8 mouse cellular contexts compared by ENCODE assay signal in the genomic region with DNA sequence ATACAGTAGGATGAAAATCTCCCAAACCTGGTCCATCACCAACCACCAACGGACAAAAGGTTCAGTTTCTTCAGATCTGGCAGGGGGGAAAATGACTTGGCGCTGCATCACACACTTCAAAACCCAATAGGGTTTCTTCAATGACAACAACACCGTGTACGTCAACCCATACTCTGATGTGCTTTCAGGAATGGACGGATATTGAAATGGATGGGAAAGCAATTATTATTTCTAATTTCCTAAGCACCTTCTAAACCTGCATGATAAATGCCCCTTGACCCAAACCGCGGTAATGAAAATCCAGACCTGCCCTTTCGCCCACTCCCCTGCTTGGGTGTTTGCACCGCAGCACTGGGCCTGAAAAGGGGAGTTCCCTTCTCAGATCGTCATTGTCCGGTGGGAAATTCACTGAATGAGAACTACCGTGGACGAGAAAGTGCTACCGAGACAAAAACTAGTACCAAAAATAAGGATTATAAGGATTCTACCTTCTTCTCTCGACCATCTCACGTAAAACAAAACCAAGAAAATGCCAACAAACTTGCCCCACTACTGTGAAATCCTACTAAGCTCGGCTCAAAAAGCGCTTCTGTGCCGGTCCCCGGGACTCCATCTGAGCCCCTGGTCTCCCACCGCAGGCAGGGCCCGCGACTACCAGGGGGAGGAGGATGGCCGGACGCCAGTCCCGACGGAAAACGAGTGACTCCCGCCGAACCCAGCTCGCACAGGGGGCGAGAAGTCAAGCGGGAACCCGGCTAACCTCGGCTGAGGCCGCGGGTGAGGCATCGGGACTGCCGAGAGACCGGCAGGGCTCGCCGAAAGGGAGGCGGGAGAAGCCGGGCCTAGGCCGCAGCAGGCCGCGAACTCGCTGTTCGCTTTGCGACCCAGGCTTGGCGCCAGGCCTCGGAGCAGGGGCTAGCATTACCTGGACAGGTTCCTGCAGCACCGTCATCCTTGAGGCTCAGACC. TPM values are rescaled to one million over a fixed set of nuclear protein-coding genes. Genes with fewer than 3 reads are reported as not detected.
DNase-seq lines count a peak whose midpoint lies in the region; ATAC-seq and TF ChIP-seq lines count a peak whose summit lies in the region.

No protein-coding gene starts in this region.

- H3K4me2 ChIP-seq in heart, embryonic 12.5 days = peak overlapping the region; percentile 79
- peak overlapping the region; percentile 78 for H3K4me2 ChIP-seq in kidney, postnatal 0 days (ENCODE audit: low read length)

- H3K36me3 ChIP-seq in heart, embryonic 12.5 days = 0 out of 2 replicates have a peak, but pooled peaks cover 7% of the 10 kb centered on the region
- H3K36me3 ChIP-seq in kidney, postnatal 0 days (ENCODE audit: insufficient read depth, low read length) = no peaks in the 10 kb centered on the region

- H3K9me3 ChIP-seq in heart, embryonic 12.5 days (replicated peaks) = no peaks in the 10 kb centered on the region
- H3K9me3 ChIP-seq in kidney, postnatal 0 days (replicated peaks; ENCODE audit: low read length) = no peaks in the 10 kb centered on the region

- peak overlapping the region; percentile 98 for H3K9ac ChIP-seq in heart, embryonic 12.5 days
- H3K9ac ChIP-seq in kidney, postnatal 0 days (ENCODE audit: low read depth, low read length) = peak overlapping the region; percentile 99

- no peak; the same call in 1 of the 2 replicates for TF ChIP-seq CTCF in kidney, postnatal 0 days (IDR thresholded peaks at IDR 0.05; ENCODE audit: low read depth)

- peak; percentile 38 for DNase-seq in urinary bladder, postnatal 10 days (ENCODE audit: low spot score)
- no peak for DNase-seq in urinary bladder, adult 2 months (ENCODE audit: low spot score)
- DNase-seq in embryo, embryonic 11 days = peak; percentile 52
- DNase-seq in kidney, postnatal 0 days (ENCODE audit: low spot score) = peak; percentile 78
- peak; percentile 70 for DNase-seq in lung, postnatal 25 days (ENCODE audit: low spot score)
- peak; percentile 50 for DNase-seq in retina, embryonic 14.5 days (ENCODE audit: low spot score)
- no peak for DNase-seq in layer of hippocampus, adult 8-10 months (ENCODE audit: low spot score in 2 of 2)

- ATAC-seq in heart, embryonic 12.5 days (ENCODE audit: insufficient number of reproducible peaks, low FRiP score) = peak; percentile 83
- ATAC-seq in kidney, postnatal 0 days (replicated peaks; ENCODE audit: low FRiP score, low read depth) = peak; percentile 79

- peak overlapping the region; percentile 93 for H3K27ac ChIP-seq in heart, embryonic 12.5 days (ENCODE audit: poor library complexity, severe bottlenecking)
- H3K27ac ChIP-seq in kidney, postnatal 0 days = peak overlapping the region; percentile 96

- under 1% methylated on average over 53 of the region's 53 CpGs for WGBS in heart, embryonic 12.5 days
- WGBS in kidney, postnatal 0 days = under 1% methylated on average over 53 of the region's 53 CpGs

- no peaks in the 10 kb centered on the region for H3K27me3 ChIP-seq in heart, embryonic 12.5 days (replicated peaks)
- H3K27me3 ChIP-seq in kidney, postnatal 0 days (ENCODE audit: insufficient read depth, low read length) = no peaks in the 10 kb centered on the region

- peaks cover 27% of the 10 kb centered on the region for H3K4me1 ChIP-seq in heart, embryonic 12.5 days (replicated peaks)
- H3K4me1 ChIP-seq in kidney, postnatal 0 days (replicated peaks; ENCODE audit: insufficient read depth, low read length) = 0 out of 2 replicates have a peak, but pooled peaks cover 7% of the 10 kb centered on the region

- H3K4me3 ChIP-seq in heart, embryonic 12.5 days = peak overlapping the region; percentile 87
- peak overlapping the region; percentile 93 for H3K4me3 ChIP-seq in kidney, postnatal 0 days (replicated peaks; ENCODE audit: low read depth, low read length)

RNA-seq across cellular contexts. Expression of gene Cdc27, which starts 0.7 kb away (rescaled TPM):
- 16.6 and 17.9 TPM in 2 replicates for polyA plus RNA-seq in urinary bladder, adult 2 months (2012; rRNA removed)
- 37.6 and 40.6 TPM in 2 replicates for polyA plus RNA-seq in heart, embryonic 12.5 days (2016; fragmentation: Nextera tagmentation; extraction: Ambion mirVana)
- polyA plus RNA-seq in kidney, postnatal 0 days (2015; fragmentation: Nextera tagmentation; extraction: Ambion mirVana) = 24.1 and 27.8 TPM in 2 replicates
- 10 to 100 TPM; 50.0 to 71.7 (median 53.7) TPM for total RNA-seq in layer of hippocampus, adult 8-10 months (2022)

RNA-seq across cellular contexts. Expression of gene Myl4, which starts 0.7 kb away (rescaled TPM):
- polyA plus RNA-seq in urinary bladder, adult 2 months (2012; rRNA removed) = 78.5 and 80.4 TPM in 2 replicates
- 2,473 and 2,477 TPM in 2 replicates for polyA plus RNA-seq in heart, embryonic 12.5 days (2016; fragmentation: Nextera tagmentation; extraction: Ambion mirVana)
- polyA plus RNA-seq in kidney, postnatal 0 days (2015; fragmentation: Nextera tagmentation; extraction: Ambion mirVana) = 2.5 and 2.6 TPM in 2 replicates
- total RNA-seq in layer of hippocampus, adult 8-10 months (2022) = 1 to 10 TPM; 1.9 to 3.4 (median 2.7) TPM

RNA-seq across cellular contexts. Expression of gene Itgb3, which starts 58.1 kb away (rescaled TPM):
- 48.6 and 62.7 TPM in 2 replicates for polyA plus RNA-seq in urinary bladder, adult 2 months (2012; rRNA removed)
- polyA plus RNA-seq in heart, embryonic 12.5 days (2016; fragmentation: Nextera tagmentation; extraction: Ambion mirVana) = 9.6 and 11.9 TPM in 2 replicates
- polyA plus RNA-seq in kidney, postnatal 0 days (2015; fragmentation: Nextera tagmentation; extraction: Ambion mirVana) = 0.95 and 1.2 TPM in 2 replicates
- total RNA-seq in layer of hippocampus, adult 8-10 months (2022) = 1 to 10 TPM; 1.4 to 4.7 (median 3.1) TPM

Comparison
In these comparisons a context has a peak if more than half of its experiments do, and no peak if none do; other contexts are left out.
1. DNase-seq: peak in urinary bladder, postnatal 10 days (single experiment), embryo, embryonic 11 days (single experiment), kidney, postnatal 0 days (single experiment), lung, postnatal 25 days (single experiment) and retina, embryonic 14.5 days (single experiment); none in urinary bladder, adult 2 months (single experiment) and layer of hippocampus, adult 8-10 months (0 of 2).
2. RNA of gene Myl4, which starts 0.7 kb away (polyA plus RNA-seq): 2,473 to 2,477 TPM in heart, embryonic 12.5 days; 78.5 to 80.4 TPM in urinary bladder, adult 2 months and 2.5 to 2.6 TPM in kidney, postnatal 0 days; every median in the first group is over 10 times any median in the second.